Mouse (Mus musculus) urinary bladder, postnatal 25 days (tissue): ENCODE measurements around the gene 1700020L24Rik.

Source experiments
- DNase-seq: peaks from one replicate; pipeline ENCODE4 v3.0.0; 2022; ENCODE audit warnings: low spot score

1700020L24Rik gene

GRCm38 (mm10) chr11:83437377-83437776, at the start of gene 1700020L24Rik:
1700020L24Rik (plus strand) TSS chr11:83437677.
- no peak for DNase-seq

DNA sequence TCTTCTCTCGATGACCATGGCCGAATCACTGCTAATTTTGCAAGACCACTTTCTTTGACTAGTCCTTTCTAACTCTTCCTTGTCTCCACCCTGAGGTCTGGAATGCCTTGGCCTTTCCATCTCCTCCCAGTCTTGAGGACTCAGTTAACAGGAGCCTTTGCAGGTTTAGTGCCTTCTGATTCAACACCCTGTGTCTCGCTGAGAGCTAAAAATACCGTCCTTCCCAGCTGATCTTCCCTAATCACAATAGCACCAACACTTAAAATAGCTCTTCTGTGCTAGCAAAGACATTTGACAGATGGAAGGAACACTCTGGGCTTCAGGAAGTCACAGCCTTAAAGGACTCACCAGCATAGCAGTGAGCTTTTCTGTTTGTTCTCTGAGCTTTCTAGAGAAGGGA, 44.4 kb upstream of the 1700020L24Rik start:
- no peak for DNase-seq

GRCm38 (mm10) chr11:83394802-83395439, 42.6 kb upstream of the 1700020L24Rik start:
- no peak for DNase-seq

DNA sequence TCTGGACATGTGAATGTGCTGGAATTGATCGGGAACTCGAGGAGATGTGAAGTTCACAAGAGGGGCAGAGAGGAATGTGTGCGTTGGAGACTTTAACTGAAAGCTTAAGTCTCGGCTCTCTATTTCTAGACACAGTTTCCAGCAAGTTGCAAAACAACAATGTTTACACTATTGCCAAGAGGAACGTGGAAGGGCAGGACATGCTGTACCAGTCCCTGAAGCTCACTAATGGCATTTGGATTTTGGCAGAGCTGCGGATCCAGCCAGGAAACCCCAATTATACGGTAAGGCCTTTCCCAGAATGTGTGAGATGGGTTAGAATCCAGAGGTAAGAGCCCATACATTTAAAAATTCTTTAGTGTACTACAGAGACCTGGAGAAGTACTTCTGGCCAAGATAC, 39.9 kb upstream of the 1700020L24Rik start:
- DNase-seq, result no peak

DNA sequence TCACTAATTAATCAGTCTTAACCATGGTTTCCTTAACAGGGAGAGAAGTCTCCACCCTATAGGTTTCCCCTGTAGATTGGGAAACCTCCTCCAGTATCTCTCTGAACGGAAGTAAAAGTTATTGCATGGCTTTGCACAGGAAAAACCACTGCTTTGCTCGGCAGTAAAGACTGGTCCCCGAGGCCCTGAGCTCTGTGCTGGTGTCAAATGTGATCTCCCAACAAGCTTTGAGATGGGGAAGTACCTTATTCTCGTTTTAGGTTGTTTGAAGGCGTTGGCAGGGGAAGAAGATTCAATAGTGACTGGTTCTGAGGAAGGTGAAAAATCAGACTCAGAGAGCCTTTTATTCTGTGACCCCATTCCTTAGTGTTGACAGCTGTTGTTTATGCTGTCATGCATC, 38.8 kb upstream of the 1700020L24Rik start:
- no peak for DNase-seq

DNA sequence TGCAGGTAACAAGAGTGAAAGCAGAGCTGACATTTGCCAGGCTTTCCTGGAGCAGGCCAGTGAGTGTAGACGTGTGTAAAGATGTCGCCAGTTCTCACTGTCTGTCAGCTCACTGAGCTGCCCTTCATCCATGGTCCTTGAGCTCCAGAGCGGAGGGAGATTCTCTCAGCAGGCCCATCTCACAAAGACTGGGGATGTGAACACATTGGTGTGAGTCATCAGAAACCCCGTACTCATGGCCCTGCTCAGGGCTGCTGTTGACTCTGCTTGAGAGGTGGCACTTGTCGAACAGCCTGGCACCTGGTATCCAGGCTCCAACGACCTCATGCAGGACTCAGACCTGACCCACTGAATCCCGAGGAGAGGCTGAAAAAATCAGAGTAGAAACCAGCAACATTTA, 33.7 kb upstream of the 1700020L24Rik start:
- no peak for DNase-seq

GRCm38 (mm10) chr11:83406391-83406790, 31.1 kb upstream of the 1700020L24Rik start:
- DNase-seq, result no peak

DNA sequence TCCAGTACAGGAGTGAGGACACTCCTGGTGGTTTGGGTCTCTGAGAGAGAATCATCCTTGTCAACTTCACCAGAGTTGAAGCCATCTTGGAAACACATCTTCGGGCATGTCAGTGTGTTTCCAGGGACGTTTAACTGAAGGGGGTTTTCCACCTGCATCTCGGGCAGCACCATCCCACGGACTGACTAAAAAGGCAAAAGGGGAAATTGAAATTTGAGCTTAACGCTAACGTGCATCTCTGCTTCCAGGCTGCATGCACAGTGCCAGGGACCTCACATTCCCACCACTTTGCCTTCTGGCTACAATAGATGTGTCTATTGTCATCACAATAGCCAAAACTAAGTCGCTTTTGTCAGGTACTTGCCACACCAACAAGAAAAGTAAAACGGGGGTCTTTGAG, 29.2 kb upstream of the 1700020L24Rik start:
- no peak for DNase-seq

DNA sequence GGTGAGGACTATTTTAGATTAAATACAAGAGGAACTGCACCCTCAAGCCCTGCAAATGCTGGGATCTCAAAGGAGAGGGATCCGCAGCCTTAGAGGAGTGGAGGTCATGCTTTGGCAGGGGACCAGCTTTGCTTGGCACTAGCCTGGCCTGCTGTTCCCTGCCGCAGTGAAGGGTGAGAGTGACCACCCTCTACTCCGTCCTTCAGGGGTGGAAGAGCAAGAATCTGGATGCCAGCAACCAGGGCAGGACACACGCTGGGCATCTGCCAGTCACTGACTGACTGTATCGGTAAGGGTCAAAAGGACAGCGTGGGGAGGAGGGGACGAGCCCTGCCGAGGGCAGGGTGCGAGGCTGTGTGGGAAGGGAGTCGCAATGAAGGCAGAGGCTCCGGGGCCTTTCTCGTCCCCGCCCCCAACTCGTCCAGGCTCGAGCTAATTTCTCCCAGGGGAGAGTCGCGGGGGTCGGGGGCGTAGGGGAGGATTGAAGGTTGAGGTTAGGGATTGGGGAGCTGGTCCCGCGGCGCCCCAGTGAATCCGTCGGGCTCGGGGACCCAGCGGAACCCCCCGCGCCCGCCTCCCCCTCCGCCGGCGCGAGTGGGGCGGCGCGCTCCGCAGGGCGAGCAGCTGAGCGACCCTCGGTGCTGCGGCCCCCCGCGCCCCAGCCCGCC, 28.3 kb upstream of the 1700020L24Rik start, which contains the start of gene Rasl10b:
Gene Rasl10b (plus strand): TSS at position 51 of the 668 bp plus-strand sequence.
- DNase-seq, result no peak

GRCm38 (mm10) chr11:83409792-83410291, 27.6 kb upstream of the 1700020L24Rik start:
- no peak for DNase-seq

DNA sequence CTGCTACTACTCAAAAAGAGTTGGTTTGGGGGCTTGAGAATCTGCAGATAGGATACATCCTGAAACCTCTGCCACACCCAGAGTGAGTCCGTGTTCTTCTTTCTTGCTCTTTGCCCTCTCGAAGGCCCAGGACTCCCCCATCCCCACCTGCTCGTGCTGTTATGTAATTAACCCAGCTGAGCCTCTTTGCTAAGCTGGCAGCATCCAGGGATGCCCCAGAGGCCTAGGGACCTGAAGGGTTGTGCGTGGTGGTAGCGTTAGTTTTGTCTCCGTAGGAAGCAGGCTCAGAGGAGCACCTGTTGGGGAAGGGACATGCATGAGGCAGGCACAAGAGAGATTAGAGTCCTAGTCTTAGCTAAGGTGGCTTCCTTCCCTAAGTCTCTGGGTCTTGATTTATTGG, 27.0 kb upstream of the 1700020L24Rik start:
- no peak for DNase-seq

DNA sequence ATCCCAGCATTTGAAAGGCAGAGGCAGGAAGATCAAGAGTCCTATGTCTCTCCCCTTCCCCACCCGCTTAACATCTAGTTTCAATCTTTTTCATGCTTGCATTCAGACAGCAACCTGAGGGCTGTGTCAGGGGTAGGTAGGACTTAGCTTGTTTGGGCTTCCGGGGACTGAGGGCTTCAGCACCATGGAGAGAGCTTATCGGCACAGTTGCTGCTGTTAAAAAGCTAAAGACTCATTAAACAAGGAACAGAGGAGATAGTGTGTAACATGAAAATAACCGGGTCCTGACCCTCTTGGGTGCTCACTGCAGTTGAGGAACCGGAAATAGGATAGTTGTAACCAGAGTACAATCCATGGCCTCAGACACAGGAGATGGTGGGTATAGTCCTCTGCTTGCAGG, 20.4 kb upstream of the 1700020L24Rik start:
- peak; percentile 60 for DNase-seq

GRCm38 (mm10) chr11:83417708-83418107, 19.8 kb upstream of the 1700020L24Rik start:
- DNase-seq, result no peak

GRCm38 (mm10) chr11:83418566-83418965, 18.9 kb upstream of the 1700020L24Rik start:
- no peak for DNase-seq

DNA sequence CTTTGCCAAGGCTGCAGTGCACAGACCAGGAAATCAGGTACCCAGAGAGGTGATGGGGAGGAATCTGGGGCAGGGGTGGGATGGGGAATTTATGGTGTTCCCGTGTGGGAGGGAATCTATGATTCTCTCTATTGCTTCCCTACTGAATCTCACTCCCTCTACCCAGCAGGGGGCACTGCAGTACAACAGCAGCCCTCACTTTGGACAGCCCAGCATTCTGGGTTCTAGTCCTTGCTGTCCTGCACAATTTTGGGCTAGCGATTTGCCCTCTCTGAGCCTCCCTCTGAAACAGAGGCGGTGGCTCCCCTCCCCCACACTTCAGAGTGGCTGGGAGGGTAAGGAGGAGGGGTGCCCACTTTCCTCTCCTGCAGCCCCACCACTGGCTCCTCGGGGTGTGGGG, 17.1 kb upstream of the 1700020L24Rik start:
- no peak for DNase-seq

- DNase-seq, result peak; percentile 77
These were observed 16.2 kb upstream of the 1700020L24Rik start for GRCm38 (mm10) chr11:83421305-83421704.

DNA sequence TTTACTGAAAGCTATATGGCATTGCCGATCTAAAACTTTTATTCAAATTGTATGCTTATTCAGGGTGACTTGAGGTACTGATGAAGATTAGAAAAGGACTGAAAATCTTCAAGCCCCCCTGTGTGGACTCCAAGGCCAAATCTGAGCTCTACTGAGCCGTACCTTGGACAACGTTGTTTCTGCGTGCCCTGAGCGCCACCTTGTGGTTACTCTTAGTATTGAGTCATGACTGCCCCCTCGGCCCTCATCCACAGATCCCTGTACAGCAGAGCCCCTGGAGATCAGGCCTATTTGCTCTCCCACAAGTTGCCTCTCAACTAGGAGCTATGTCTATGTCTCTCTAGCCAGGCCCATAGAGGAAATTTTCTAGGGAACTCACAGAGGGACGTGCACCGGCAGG, 12.8 kb upstream of the 1700020L24Rik start:
- DNase-seq, result peak; percentile 73

DNA sequence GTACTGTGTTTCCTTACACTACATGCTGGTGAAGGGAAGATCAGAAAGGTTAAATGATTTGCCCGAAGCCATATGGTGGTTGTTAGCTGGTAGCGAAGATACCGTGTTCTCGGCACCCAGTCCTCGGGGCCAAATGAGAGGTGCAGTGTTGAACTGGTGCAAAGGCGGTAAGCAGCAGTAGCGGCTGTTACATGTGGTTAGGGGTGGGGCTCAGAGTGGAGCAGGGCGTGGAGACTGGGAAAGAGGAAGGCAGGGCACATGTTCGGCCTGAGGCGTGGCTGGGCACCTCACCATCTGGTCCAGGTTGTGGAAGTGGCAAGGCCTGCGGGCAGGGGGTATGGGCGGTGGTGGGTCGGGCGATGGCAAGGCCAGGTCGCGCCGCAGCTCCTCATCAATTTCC, 10.5 kb upstream of the 1700020L24Rik start:
- DNase-seq, result no peak

DNA sequence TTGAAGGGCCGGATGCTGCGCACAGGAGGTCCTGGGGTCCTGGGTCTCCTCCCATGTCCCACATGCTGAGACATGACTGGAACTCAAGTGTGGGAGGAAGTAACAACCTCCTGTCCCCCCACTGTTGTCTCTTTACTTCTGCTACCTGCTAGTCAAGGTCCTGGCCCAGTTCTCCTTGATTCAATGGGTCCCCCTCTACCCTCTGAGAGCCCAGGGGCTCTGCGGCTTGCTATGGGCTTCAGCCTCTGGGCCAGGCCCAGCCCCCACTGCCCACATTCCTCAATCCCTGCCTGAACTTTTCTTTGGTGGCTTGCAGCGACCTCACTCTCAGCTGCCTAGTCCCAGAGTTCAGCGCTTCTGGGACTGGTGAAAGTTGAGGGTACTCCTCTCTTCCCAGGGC, 8.1 kb upstream of the 1700020L24Rik start, which contains the start of gene Gas2l2:
Gene Gas2l2 (minus strand): TSS at position 101 of the 400 bp plus-strand sequence.
- no peak for DNase-seq

- DNase-seq, result no peak
These were observed 4.9 kb upstream of the 1700020L24Rik start for GRCm38 (mm10) chr11:83432533-83432932.

DNA sequence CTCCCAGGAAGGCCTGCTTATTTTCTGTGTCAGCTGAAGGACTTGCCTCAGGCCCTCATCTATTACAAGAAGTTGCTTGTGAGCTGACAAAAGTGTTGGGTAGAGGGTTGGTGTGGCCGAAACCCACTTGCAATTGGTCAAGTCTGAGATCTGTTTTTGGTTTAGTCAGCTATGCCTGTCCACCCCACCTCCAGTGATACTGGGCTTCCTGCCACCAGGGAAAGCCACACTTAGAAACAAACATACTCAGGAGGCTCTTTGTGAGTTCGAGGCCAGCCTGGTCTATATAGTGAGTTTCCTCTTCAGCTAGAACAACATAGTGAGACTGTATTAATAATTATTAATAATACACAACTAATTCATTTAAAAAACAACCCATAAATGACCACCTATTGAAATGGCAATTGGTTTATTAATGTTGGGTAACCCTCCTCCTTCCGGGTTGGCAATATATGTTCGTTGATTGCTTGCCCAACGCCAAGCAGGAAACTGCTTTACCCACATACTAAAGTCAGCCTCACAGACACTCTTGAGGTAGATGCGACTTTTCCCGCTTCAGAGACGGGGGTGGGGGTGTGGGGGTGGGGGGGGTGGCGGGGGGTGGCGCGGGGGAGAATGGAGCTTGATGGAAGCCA, 2.1 kb downstream of the 1700020L24Rik start:
- no peak for DNase-seq

- DNase-seq, result peak; percentile 83
These were observed 2.9 kb downstream of the 1700020L24Rik start for GRCm38 (mm10) chr11:83440081-83441064.
